9 mouse cellular contexts compared by ENCODE assay signal in genomic region chr11:73085391-73085790, GRCm38 (mm10). TPM values are rescaled to one million over a fixed set of nuclear protein-coding genes. Genes with fewer than 3 reads are reported as not detected.
DNase-seq lines count a peak whose midpoint lies in the region; ATAC-seq and TF ChIP-seq lines count a peak whose summit lies in the region.
"Had no signal": no experiment of that assay in that cellular context is flagged by ENCODE, and none has a peak within 500 bp of the region (broad histone marks: within the 10 kb centered on the region; RNA-seq: fewer than 3 reads in every experiment).

No protein-coding gene starts in this region.

- H3K27ac ChIP-seq in heart, embryonic 15.5 days = peak overlapping the region; percentile 32
- peak overlapping the region; percentile 8; the same call in 1 of the 2 replicates for H3K27ac ChIP-seq in midbrain, postnatal 0 days (ENCODE audit: low read depth, low read length)
- H3K27ac ChIP-seq: embryonic facial prominence, embryonic 12.5 days had no signal

- TF ChIP-seq CTCF in midbrain, postnatal 0 days (IDR thresholded peaks at IDR 0.05) = no peak

- WGBS in heart, embryonic 15.5 days = 36% methylated on average over 7 of the region's 7 CpGs
- WGBS in midbrain, postnatal 0 days = 75% methylated on average over 7 of the region's 7 CpGs

- H3K4me3 ChIP-seq in heart, embryonic 15.5 days = no peak overlapping the region
- no peak overlapping the region for H3K4me3 ChIP-seq in midbrain, postnatal 0 days (ENCODE audit: low read depth, low read length)
- H3K4me3 ChIP-seq: embryonic facial prominence, embryonic 12.5 days had no signal

- peaks cover 33% of the 10 kb centered on the region for H3K4me1 ChIP-seq in heart, embryonic 15.5 days (replicated peaks)
- H3K4me1 ChIP-seq in midbrain, postnatal 0 days (ENCODE audit: insufficient read depth, low read length) = no peaks in the 10 kb centered on the region

- no peak overlapping the region for H3K4me2 ChIP-seq in heart, embryonic 15.5 days
- H3K4me2 ChIP-seq in midbrain, postnatal 0 days (ENCODE audit: low read depth, low read length, poor library complexity, severe bottlenecking) = no peak overlapping the region
- H3K4me2 ChIP-seq: embryonic facial prominence, embryonic 12.5 days had no signal

- H3K9me3 ChIP-seq in heart, embryonic 15.5 days (replicated peaks) = no peaks in the 10 kb centered on the region
- no peaks in the 10 kb centered on the region for H3K9me3 ChIP-seq in midbrain, postnatal 0 days (ENCODE audit: low read length)
- H3K9me3 ChIP-seq: embryonic facial prominence, embryonic 12.5 days had no signal

- H3K27me3 ChIP-seq in heart, embryonic 15.5 days = no peaks in the 10 kb centered on the region
- H3K27me3 ChIP-seq in midbrain, postnatal 0 days (ENCODE audit: insufficient read depth, low read length) = no peaks in the 10 kb centered on the region
- H3K27me3 ChIP-seq: embryonic facial prominence, embryonic 12.5 days had no signal

- no peak overlapping the region for H3K9ac ChIP-seq in heart, embryonic 15.5 days
- no peak overlapping the region for H3K9ac ChIP-seq in midbrain, postnatal 0 days (replicated peaks; ENCODE audit: low read length, poor library complexity, severe bottlenecking)
- H3K9ac ChIP-seq: embryonic facial prominence, embryonic 12.5 days had no signal

- intact Hi-C loops in heart, postnatal 25 days (cut with DNase I) = no loop called here

- H3K36me3 ChIP-seq in heart, embryonic 15.5 days = peaks cover 24% of the 10 kb centered on the region
- H3K36me3 ChIP-seq in midbrain, postnatal 0 days (ENCODE audit: insufficient read depth, low read length) = peaks cover 9% of the 10 kb centered on the region

- no peak for ATAC-seq in heart, embryonic 15.5 days (replicated peaks; ENCODE audit: insufficient number of reproducible peaks, insufficient read depth, low FRiP score, low read depth)
- ATAC-seq in midbrain, postnatal 0 days (ENCODE audit: low FRiP score) = no peak

- no peak for DNase-seq in heart, postnatal 25 days (ENCODE audit: low spot score)
- DNase-seq in right cerebral cortex, postnatal 10 days (ENCODE audit: low spot score in 2 of 2) = peak; percentile 49 to 56
- DNase-seq in right cerebral cortex, adult 18-20 months = no peak
- peak; percentile 44 for DNase-seq in kidney, adult 18-20 months
- peak; percentile 40 for DNase-seq in midbrain, postnatal 0 days (ENCODE audit: low spot score)
- DNase-seq in adrenal gland, postnatal 14 days = no peak
- DNase-seq in adrenal gland, adult 18-20 months (ENCODE audit: low spot score in 2 of 2) = no peak

RNA-seq across cellular contexts. Expression of gene Itgae, which starts 5.0 kb away (rescaled TPM):
- 0.30 and 1.8 TPM in 2 replicates for polyA plus RNA-seq in heart, embryonic 15.5 days (2015; fragmentation: Nextera tagmentation; extraction: Ambion mirVana)
- total RNA-seq in heart, postnatal 25 days (2021) = under 1 TPM; 0.08 to 0.16 TPM
- 0.05 TPM in 1 of 2 replicates, not detected in the other for total RNA-seq in midbrain, postnatal 0 days (2014; rRNA removed)
- polyA plus RNA-seq in midbrain, postnatal 0 days (2015; fragmentation: Nextera tagmentation; extraction: Ambion mirVana) = 0.09 and 0.10 TPM in 2 replicates
- total RNA-seq in adrenal gland, postnatal 14 days (2021) = 0.30 and 1.7 TPM in 2 replicates
- total RNA-seq in adrenal gland, adult 18-20 months (2021) = 1 to 10 TPM in 1 of 2 experiments, under 1 TPM in 1; 0.33 to 1.1 TPM

RNA-seq across cellular contexts. Expression of gene Ncbp3, which starts 37.8 kb away (rescaled TPM):
- polyA plus RNA-seq in heart, embryonic 15.5 days (2015; fragmentation: Nextera tagmentation; extraction: Ambion mirVana) = 9.5 and 10.1 TPM in 2 replicates
- 1 to 10 TPM; 5.6 to 6.2 TPM for total RNA-seq in heart, postnatal 25 days (2021)
- total RNA-seq in midbrain, postnatal 0 days (2014; rRNA removed) = 7.2 and 11.7 TPM in 2 replicates
- polyA plus RNA-seq in midbrain, postnatal 0 days (2015; fragmentation: Nextera tagmentation; extraction: Ambion mirVana) = 6.1 and 7.9 TPM in 2 replicates
- total RNA-seq in adrenal gland, postnatal 14 days (2021) = 9.2 and 10.9 TPM in 2 replicates
- total RNA-seq in adrenal gland, adult 18-20 months (2021) = 10 to 100 TPM in 1 of 2 experiments, 1 to 10 TPM in 1; 9.2 to 10.5 TPM

RNA-seq across cellular contexts. Expression of gene Haspin, which starts 52.7 kb away (rescaled TPM):
- polyA plus RNA-seq in heart, embryonic 15.5 days (2015; fragmentation: Nextera tagmentation; extraction: Ambion mirVana) = 10.0 and 11.4 TPM in 2 replicates
- under 1 TPM; 0.17 to 0.34 TPM for total RNA-seq in heart, postnatal 25 days (2021)
- total RNA-seq in midbrain, postnatal 0 days (2014; rRNA removed) = 0.60 and 1.4 TPM in 2 replicates
- 0.97 and 1.3 TPM in 2 replicates for polyA plus RNA-seq in midbrain, postnatal 0 days (2015; fragmentation: Nextera tagmentation; extraction: Ambion mirVana)
- 2.6 and 3.2 TPM in 2 replicates for total RNA-seq in adrenal gland, postnatal 14 days (2021)
- total RNA-seq in adrenal gland, adult 18-20 months (2021) = under 1 TPM; 0.13 to 0.46 TPM

Comparison
In these comparisons a context has a peak if more than half of its experiments do, and no peak if none do; other contexts are left out.
1. DNase-seq: peak in right cerebral cortex, postnatal 10 days (2 of 2), kidney, adult 18-20 months (single experiment) and midbrain, postnatal 0 days (single experiment); none in heart, postnatal 25 days (single experiment), right cerebral cortex, adult 18-20 months (single experiment), adrenal gland, postnatal 14 days (single experiment) and adrenal gland, adult 18-20 months (0 of 2).